Mouse (Mus musculus) induced T-regulatory cell, adult 2 months (primary cell): Measurements from ENCODE around the gene Cep135.

Experiments used
- DNase-seq: peaks from one replicate; pipeline ENCODE4 v3.0.0-alpha.2; 2012; ENCODE audit warnings: low read depth

Cep135 gene

GRCm38 (mm10) chr5:76645091-76645868 is 56.8 kb downstream of the Cep135 start:
- DNase-seq: no peak

GRCm38 (mm10) chr5:76649897-76650296 is 61.4 kb downstream of the Cep135 start:
- no peak for DNase-seq

- no peak for DNase-seq
Observed at GRCm38 (mm10) chr5:76651151-76651725, 62.7 kb downstream of the Cep135 start.

GRCm38 (mm10) chr5:76656212-76656611 is 67.7 kb downstream of the Cep135 start, which contains the start of gene C530008M17Rik:
TSS of gene C530008M17Rik (plus strand) at chr5:76656512.
- DNase-seq: no peak

- no peak for DNase-seq
Observed at GRCm38 (mm10) chr5:76657245-76658083, 69.0 kb downstream of the Cep135 start.

GRCm38 (mm10) chr5:76658084-76658934 is 69.8 kb downstream of the Cep135 start:
- no peak for DNase-seq

GRCm38 (mm10) chr5:76659958-76660635 is 71.6 kb downstream of the Cep135 start:
- no peak for DNase-seq

- no peak for DNase-seq
Observed at GRCm38 (mm10) chr5:76661310-76661709, 72.8 kb downstream of the Cep135 start.

- DNase-seq: no peak
Observed at GRCm38 (mm10) chr5:76664936-76665335, 76.4 kb downstream of the Cep135 start.

- DNase-seq: no peak
Observed at GRCm38 (mm10) chr5:76665421-76665820, 76.9 kb downstream of the Cep135 start.

- DNase-seq: no peak
Observed at GRCm38 (mm10) chr5:76666026-76666756, 77.7 kb downstream of the Cep135 start.

GRCm38 (mm10) chr5:76668118-76668517 is 79.6 kb downstream of the Cep135 start:
- no peak for DNase-seq

- no peak for DNase-seq
Observed at GRCm38 (mm10) chr5:76668547-76668946, 80.0 kb downstream of the Cep135 start.

- DNase-seq: no peak
Observed at GRCm38 (mm10) chr5:76670183-76670582, 81.7 kb downstream of the Cep135 start.

- DNase-seq: no peak
Observed at GRCm38 (mm10) chr5:76674022-76674653, 85.6 kb downstream of the Cep135 start.

- DNase-seq: no peak
Observed at GRCm38 (mm10) chr5:76675369-76675768, 86.9 kb downstream of the Cep135 start.

- DNase-seq: peak; percentile 38
Observed at GRCm38 (mm10) chr5:76680959-76681358, 92.5 kb downstream of the Cep135 start.

- no peak for DNase-seq
Observed at GRCm38 (mm10) chr5:76681895-76682656, 93.6 kb downstream of the Cep135 start.

- no peak for DNase-seq
Observed at GRCm38 (mm10) chr5:76683455-76683854, 95.0 kb downstream of the Cep135 start.
